Mouse (Mus musculus): ENCODE measurements around the gene Nostrin. TPM values are rescaled to one million over a fixed set of nuclear protein-coding genes. Genes with fewer than 3 reads are reported as not detected.

Gene Nostrin
- total and polyA plus RNA-seq, 3 experiments = 1.4 to 6.7 (median 5.9) TPM

GRCm38 (mm10) chr2:69206523-69206922 lies 70.9 kb downstream of the Nostrin start:
- 14% methylated on average over 7 of the region's 7 CpGs for WGBS
- Histone ChIP-seq H3K4me3 (peak overlapping the region; percentile 41), H3K4me1 (ENCODE audit: control insufficient read depth, insufficient read depth, low read length) (peaks cover 1% of the 10 kb centered on the region; the same call in 1 of the 2 replicates), H3K79me2 (replicated peaks; ENCODE audit: control insufficient read depth, insufficient read depth, low read length) (no peaks in the 10 kb centered on the region), H3K9ac (ENCODE audit: low read depth, low read length) (no peak overlapping the region), H3K27ac (no peak overlapping the region), H3K27me3 (ENCODE audit: control insufficient read depth, insufficient read depth, low read length) (no peaks in the 10 kb centered on the region), H3K36me3 (ENCODE audit: control insufficient read depth, insufficient read depth, low read length) (no peaks in the 10 kb centered on the region)
- no peak for DNase-seq
- intact Hi-C loops (cut with DNase I) = loop anchor here (5.0 kb wide), 1 partner anchor 344 kb away; the partner anchor contains the start of gene Cers6
- no peak for TF ChIP-seq EP300 (IDR thresholded peaks at IDR 0.05; ENCODE audit: insufficient read depth, low read depth, low read length)
- TF ChIP-seq CTCF (IDR thresholded peaks at IDR 0.05) = no peak
- no peak for TF ChIP-seq POLR2A (IDR thresholded peaks at IDR 0.05; ENCODE audit: insufficient read depth, low read depth, low read length)

GRCm38 (mm10) chr2:69209684-69210083 lies 74.1 kb downstream of the Nostrin start:
- Histone ChIP-seq H3K36me3 (ENCODE audit: control insufficient read depth, insufficient read depth, low read length) (no peaks in the 10 kb centered on the region), H3K4me1 (ENCODE audit: control insufficient read depth, insufficient read depth, low read length) (peaks cover 1% of the 10 kb centered on the region; the same call in 1 of the 2 replicates), H3K79me2 (replicated peaks; ENCODE audit: control insufficient read depth, insufficient read depth, low read length) (no peaks in the 10 kb centered on the region), H3K27me3 (ENCODE audit: control insufficient read depth, insufficient read depth, low read length) (no peaks in the 10 kb centered on the region), H3K4me3 (no peak overlapping the region), H3K9ac (ENCODE audit: low read depth, low read length) (no peak overlapping the region), H3K27ac (no peak overlapping the region)
- no peak for DNase-seq
- intact Hi-C loops (cut with DNase I) = loop anchor here (5.0 kb wide), 1 partner anchor 347 kb away; the partner anchor contains the start of gene Cers6
- 75% methylated on average over 3 of the region's 3 CpGs for WGBS
- TF ChIP-seq POLR2A (IDR thresholded peaks at IDR 0.05; ENCODE audit: insufficient read depth, low read depth, low read length) (no peak), EP300 (IDR thresholded peaks at IDR 0.05; ENCODE audit: insufficient read depth, low read depth, low read length) (no peak), CTCF (IDR thresholded peaks at IDR 0.05) (no peak)

- Histone ChIP-seq H3K9ac (ENCODE audit: low read depth, low read length) (no peak within 1 kb of the TSS), H3K27me3 (ENCODE audit: control insufficient read depth, insufficient read depth, low read length) (no peaks in the 10 kb centered on the region), H3K4me1 (ENCODE audit: control insufficient read depth, insufficient read depth, low read length) (no peaks in the 10 kb centered on the region), H3K36me3 (ENCODE audit: control insufficient read depth, insufficient read depth, low read length) (no peaks in the 10 kb centered on the region), H3K79me2 (replicated peaks; ENCODE audit: control insufficient read depth, insufficient read depth, low read length) (no peaks in the 10 kb centered on the region), H3K27ac (no peak within 1 kb of the TSS), H3K4me3 (no peak within 1 kb of the TSS)
- intact Hi-C loops (cut with DNase I) = no loop called here
- WGBS = 83% methylated on average over 7 of the region's 7 CpGs
- DNase-seq = no peak
- no peak for TF ChIP-seq CTCF (IDR thresholded peaks at IDR 0.05)
- no peak for TF ChIP-seq POLR2A (IDR thresholded peaks at IDR 0.05; ENCODE audit: insufficient read depth, low read depth, low read length)
- TF ChIP-seq EP300 (IDR thresholded peaks at IDR 0.05; ENCODE audit: insufficient read depth, low read depth, low read length) = no peak
These were observed 75.2 kb downstream of the Nostrin start, which contains the start of gene G6pc2 for GRCm38 (mm10) chr2:69210773-69211172. Gene G6pc2, plus strand, starts transcription at chr2:69211073.

GRCm38 (mm10) chr2:69212652-69213051 lies 77.1 kb downstream of the Nostrin start:
- no peaks in the 10 kb centered on the region for H3K4me1 ChIP-seq (ENCODE audit: control insufficient read depth, insufficient read depth, low read length)
- intact Hi-C loops (cut with DNase I) = no loop called here
- H3K9ac ChIP-seq (ENCODE audit: low read depth, low read length) = no peak overlapping the region
- H3K4me3 ChIP-seq = no peak overlapping the region
- H3K36me3 ChIP-seq (ENCODE audit: control insufficient read depth, insufficient read depth, low read length) = no peaks in the 10 kb centered on the region
- H3K27ac ChIP-seq = no peak overlapping the region
- WGBS = 70% methylated on average over 10 of the region's 10 CpGs
- DNase-seq = no peak
- TF ChIP-seq POLR2A (IDR thresholded peaks at IDR 0.05; ENCODE audit: insufficient read depth, low read depth, low read length) = no peak
- no peak for TF ChIP-seq CTCF (IDR thresholded peaks at IDR 0.05)
- no peak for TF ChIP-seq EP300 (IDR thresholded peaks at IDR 0.05; ENCODE audit: insufficient read depth, low read depth, low read length)
- H3K27me3 ChIP-seq (ENCODE audit: control insufficient read depth, insufficient read depth, low read length) = no peaks in the 10 kb centered on the region
- no peaks in the 10 kb centered on the region for H3K79me2 ChIP-seq (replicated peaks; ENCODE audit: control insufficient read depth, insufficient read depth, low read length)

- Histone ChIP-seq H3K27ac (no peak overlapping the region), H3K4me3 (no peak overlapping the region), H3K27me3 (ENCODE audit: control insufficient read depth, insufficient read depth, low read length) (no peaks in the 10 kb centered on the region), H3K9ac (ENCODE audit: low read depth, low read length) (no peak overlapping the region), H3K4me1 (ENCODE audit: control insufficient read depth, insufficient read depth, low read length) (no peaks in the 10 kb centered on the region), H3K36me3 (ENCODE audit: control insufficient read depth, insufficient read depth, low read length) (no peaks in the 10 kb centered on the region), H3K79me2 (replicated peaks; ENCODE audit: control insufficient read depth, insufficient read depth, low read length) (no peaks in the 10 kb centered on the region)
- intact Hi-C loops (cut with DNase I) = no loop called here
- 81% methylated on average over 7 of the region's 7 CpGs for WGBS
- TF ChIP-seq POLR2A (IDR thresholded peaks at IDR 0.05; ENCODE audit: insufficient read depth, low read depth, low read length) (no peak), CTCF (IDR thresholded peaks at IDR 0.05) (no peak), EP300 (IDR thresholded peaks at IDR 0.05; ENCODE audit: insufficient read depth, low read depth, low read length) (no peak)
- no peak for DNase-seq
These were observed 79.6 kb downstream of the Nostrin start for GRCm38 (mm10) chr2:69215242-69215641.

- no peak for TF ChIP-seq POLR2A (IDR thresholded peaks at IDR 0.05; ENCODE audit: insufficient read depth, low read depth, low read length)
- TF ChIP-seq EP300 (IDR thresholded peaks at IDR 0.05; ENCODE audit: insufficient read depth, low read depth, low read length) = no peak
- TF ChIP-seq CTCF (IDR thresholded peaks at IDR 0.05) = no peak
- H3K4me1 ChIP-seq (ENCODE audit: control insufficient read depth, insufficient read depth, low read length) = no peaks in the 10 kb centered on the region
- DNase-seq = no peak
- no peak overlapping the region for H3K9ac ChIP-seq (ENCODE audit: low read depth, low read length)
- H3K4me3 ChIP-seq = no peak overlapping the region
- no peaks in the 10 kb centered on the region; the same call in 1 of the 2 replicates for H3K36me3 ChIP-seq (ENCODE audit: control insufficient read depth, insufficient read depth, low read length)
- 53% methylated on average over 5 of the region's 5 CpGs for WGBS
- no peaks in the 10 kb centered on the region for H3K27me3 ChIP-seq (ENCODE audit: control insufficient read depth, insufficient read depth, low read length)
- peak overlapping the region; percentile 42 for H3K27ac ChIP-seq
- intact Hi-C loops (cut with DNase I) = no loop called here
- no peaks in the 10 kb centered on the region for H3K79me2 ChIP-seq (replicated peaks; ENCODE audit: control insufficient read depth, insufficient read depth, low read length)
These were observed 86.3 kb downstream of the Nostrin start for GRCm38 (mm10) chr2:69221868-69222416.

Measured in heart, adult 2 months (tissue).